Mouse (Mus musculus) heart, embryonic 15.5 days (tissue): ENCODE measurements around the gene Ier5l. TPM values are rescaled to one million over a fixed set of nuclear protein-coding genes. Genes with fewer than 3 reads are reported as not detected.

ENCODE experiments used
- ATAC-seq: fragments of 200-750 bp; cut with Nextera tagmentation; replicated peaks from 2 replicates; pipeline ENCODE4 v1.8.0; 2017; ENCODE audit warnings: low read depth, moderate TSS enrichment; ENCODE audit not compliant: insufficient number of reproducible peaks, insufficient read depth, low FRiP score
- H3K27ac ChIP-seq: fragments of 300-500 bp; sonication (generic); 2 replicates; pipeline ENCODE4 v1.5.1; 2015; ENCODE audit warnings: mild to moderate bottlenecking, inconsistent platforms
- H3K27me3 ChIP-seq: fragments of 300-500 bp; sonication (generic); 2 replicates; pipeline ENCODE4 v1.6.1; 2015; ENCODE audit warnings: inconsistent platforms
- H3K36me3 ChIP-seq: fragments of 300-500 bp; sonication (generic); 2 replicates; pipeline ENCODE4 v1.6.1; 2015; ENCODE audit warnings: mild to moderate bottlenecking, inconsistent platforms
- H3K4me1 ChIP-seq: fragments of 300-500 bp; sonication (generic); replicated peaks from 2 replicates; pipeline ENCODE4 v1.6.1; 2015; ENCODE audit warnings: inconsistent platforms
- H3K4me2 ChIP-seq: fragments of 300-500 bp; sonication (generic); 2 replicates; pipeline ENCODE4 v1.6.1; 2015; ENCODE audit warnings: inconsistent platforms, mild to moderate bottlenecking, moderate library complexity
- H3K4me3 ChIP-seq: fragments of 300-500 bp; sonication (generic); 2 replicates; pipeline ENCODE4 v1.5.1; 2015; ENCODE audit warnings: mild to moderate bottlenecking, inconsistent platforms
- H3K9ac ChIP-seq: fragments of 300-500 bp; sonication (generic); 2 replicates; pipeline ENCODE4 v1.6.1; 2015; ENCODE audit warnings: mild to moderate bottlenecking, inconsistent platforms
- H3K9me3 ChIP-seq: fragments of 300-500 bp; sonication (generic); replicated peaks from 2 replicates; pipeline ENCODE4 v1.6.1; 2016; ENCODE audit warnings: inconsistent platforms
- WGBS: fragments of 180-500 bp; shearing (Covaris S2); methylation state at CpG from one replicate; pipeline ENCODE4 v1.1.7; 2015; ENCODE audit warnings: mixed read lengths; 5-methylcytosine and 5-hydroxymethylcytosine counted together
- polyA plus RNA-seq: library from polyadenylated mRNA; unstranded; fragments of >200 nt; fragmentation: Nextera tagmentation; extraction: Ambion mirVana; gene quantifications from 2 replicates; pipeline ENCODE4 v1.2.1, GENCODE M21; 2015

The Ier5l gene
- polyA plus RNA-seq: 1.7 and 2.0 TPM in 2 replicates

DNA sequence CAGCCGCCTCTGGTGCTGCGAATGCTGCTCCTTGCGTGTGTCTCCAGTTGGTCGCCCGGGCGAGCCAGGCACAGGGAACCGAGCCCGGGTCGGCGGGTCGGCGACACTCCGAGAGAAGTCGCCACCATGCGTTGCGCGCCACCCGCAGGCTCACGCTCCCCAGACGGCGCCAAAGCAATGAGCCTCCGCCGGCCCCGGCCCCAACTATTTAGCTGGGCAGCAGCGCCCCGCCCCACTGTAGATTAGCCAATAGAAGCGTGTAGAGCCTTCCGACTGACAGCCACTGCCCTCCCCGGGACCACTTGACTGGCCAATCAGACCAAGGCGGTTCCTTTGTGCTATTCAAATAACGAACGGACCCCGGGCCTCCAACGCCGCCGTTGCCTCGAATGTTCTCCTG lies at the start of gene Ier5l:
Gene Ier5l, minus strand, starts transcription at position 181 of the 400 bp plus-strand sequence.
- Histone ChIP-seq H3K4me2 (peak within 1 kb of the TSS; percentile 93), H3K4me1 (peaks cover 29% of the 10 kb centered on the region), H3K4me3 (peak within 1 kb of the TSS; percentile 88), H3K9me3 (no peaks in the 10 kb centered on the region), H3K27ac (peak within 1 kb of the TSS; percentile 93), H3K9ac (peak within 1 kb of the TSS; percentile 91), H3K36me3 (no peaks in the 10 kb centered on the region), H3K27me3 (peaks cover 10% of the 10 kb centered on the region; the same call in 1 of the 2 replicates)
- WGBS: under 1% methylated on average over 37 of the region's 37 CpGs
- peak; percentile 89 for ATAC-seq

DNA sequence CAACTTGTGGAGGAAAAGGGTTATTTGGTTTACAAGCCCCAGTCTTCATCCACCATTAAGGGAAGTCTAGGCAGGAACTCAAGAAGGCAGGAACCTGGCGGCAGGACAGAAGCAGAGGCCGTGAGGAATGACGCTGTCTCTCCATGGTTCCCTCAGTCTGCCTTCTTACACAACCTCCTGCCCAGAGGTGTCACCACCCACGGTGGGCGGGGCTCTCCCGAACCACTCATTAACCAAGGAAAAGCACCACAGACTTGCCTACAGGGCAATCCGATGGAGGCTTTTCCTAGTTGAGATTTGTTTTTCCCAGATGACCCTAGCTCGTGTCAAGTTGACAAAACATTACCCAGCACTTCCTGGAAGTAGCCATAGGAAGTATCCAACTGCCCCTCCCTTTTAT lies 49.7 kb upstream of the Ier5l start:
- no peak for ATAC-seq
- WGBS: 71% methylated on average over 8 of the region's 8 CpGs
- H3K4me3 ChIP-seq: no peak overlapping the region

DNA sequence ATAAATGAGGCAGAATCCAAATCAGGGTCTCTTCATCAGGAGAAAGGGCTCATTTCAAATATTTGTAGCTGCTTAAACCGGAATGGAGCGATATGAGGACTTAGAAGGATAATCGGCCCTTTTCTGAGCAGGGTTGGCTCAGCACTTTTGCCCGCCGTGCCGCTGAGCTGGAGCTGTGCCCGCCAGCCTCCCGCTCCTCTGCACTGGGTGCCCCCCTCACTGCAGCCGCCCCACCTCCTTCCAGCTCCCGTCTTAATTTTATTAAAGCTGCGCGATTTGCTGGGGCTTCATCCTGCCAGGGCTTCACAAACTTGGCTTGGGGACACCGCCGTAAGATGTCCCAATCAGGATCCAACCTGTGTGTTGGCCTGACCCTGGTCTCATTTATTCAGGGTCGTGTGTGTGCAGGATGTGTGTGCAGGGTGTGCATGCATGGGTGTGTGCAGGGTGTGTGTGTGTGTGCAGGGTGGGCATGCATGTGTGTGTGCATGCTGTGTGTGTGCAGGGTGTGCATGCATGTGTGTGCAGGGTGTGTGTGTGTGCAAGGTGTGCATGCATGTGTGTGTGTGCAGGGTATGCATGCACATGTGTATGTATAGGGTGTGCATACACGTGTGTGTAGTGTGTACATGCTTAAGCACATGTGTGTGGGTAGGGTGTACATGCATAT lies 36.8 kb upstream of the Ier5l start:
- Histone ChIP-seq H3K36me3 (no peaks in the 10 kb centered on the region), H3K4me2 (no peak overlapping the region), H3K9me3 (no peaks in the 10 kb centered on the region), H3K27me3 (no peaks in the 10 kb centered on the region), H3K4me3 (no peak overlapping the region), H3K9ac (no peak overlapping the region), H3K27ac (no peak overlapping the region), H3K4me1 (peaks cover 4% of the 10 kb centered on the region)
- ATAC-seq: no peak
- WGBS: 63% methylated on average over 16 of the region's 16 CpGs

More for the DNA sequence above, 49.7 kb upstream of the Ier5l start:
- H3K9me3 ChIP-seq: no peaks in the 10 kb centered on the region
- H3K9ac ChIP-seq: no peak overlapping the region
- peaks cover 13% of the 10 kb centered on the region for H3K4me1 ChIP-seq
- no peaks in the 10 kb centered on the region for H3K36me3 ChIP-seq
- no peak overlapping the region for H3K27ac ChIP-seq
- H3K4me2 ChIP-seq: no peak overlapping the region
- no peaks in the 10 kb centered on the region for H3K27me3 ChIP-seq

DNA sequence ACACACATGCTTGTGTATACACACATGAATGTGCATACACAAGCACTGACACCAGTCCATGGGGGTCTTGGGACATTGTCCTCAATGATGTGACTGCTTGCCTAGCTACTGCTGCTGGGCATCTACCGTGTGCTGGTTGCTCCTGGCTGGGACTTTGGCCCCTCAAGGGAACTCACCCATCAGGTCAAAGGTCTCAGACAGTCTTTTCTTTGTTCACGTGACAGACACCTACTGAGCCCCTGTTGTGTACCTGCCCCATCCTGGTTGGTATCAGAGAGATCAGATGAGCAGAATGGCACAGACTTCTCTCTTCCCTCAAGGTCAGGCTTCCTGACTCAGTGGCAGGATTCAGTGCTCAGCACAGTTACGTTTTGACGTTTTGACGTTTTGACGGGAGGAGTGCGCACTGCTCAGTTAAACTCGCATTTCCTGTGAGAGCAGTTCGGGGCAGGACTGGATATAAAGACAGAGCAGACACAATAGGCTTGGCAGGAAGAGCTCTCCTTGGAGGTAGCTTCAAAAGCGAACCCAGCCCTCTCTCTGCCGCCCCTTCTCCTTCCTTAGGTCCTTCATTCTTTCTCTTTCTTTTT lies 33.2 kb upstream of the Ier5l start:
- WGBS: 49% methylated on average over 11 of the region's 11 CpGs
- Histone ChIP-seq H3K27ac (no peak overlapping the region), H3K4me2 (no peak overlapping the region), H3K9me3 (no peaks in the 10 kb centered on the region), H3K4me1 (peaks cover 14% of the 10 kb centered on the region), H3K9ac (no peak overlapping the region), H3K27me3 (no peaks in the 10 kb centered on the region), H3K4me3 (no peak overlapping the region), H3K36me3 (no peaks in the 10 kb centered on the region)
- no peak for ATAC-seq

DNA sequence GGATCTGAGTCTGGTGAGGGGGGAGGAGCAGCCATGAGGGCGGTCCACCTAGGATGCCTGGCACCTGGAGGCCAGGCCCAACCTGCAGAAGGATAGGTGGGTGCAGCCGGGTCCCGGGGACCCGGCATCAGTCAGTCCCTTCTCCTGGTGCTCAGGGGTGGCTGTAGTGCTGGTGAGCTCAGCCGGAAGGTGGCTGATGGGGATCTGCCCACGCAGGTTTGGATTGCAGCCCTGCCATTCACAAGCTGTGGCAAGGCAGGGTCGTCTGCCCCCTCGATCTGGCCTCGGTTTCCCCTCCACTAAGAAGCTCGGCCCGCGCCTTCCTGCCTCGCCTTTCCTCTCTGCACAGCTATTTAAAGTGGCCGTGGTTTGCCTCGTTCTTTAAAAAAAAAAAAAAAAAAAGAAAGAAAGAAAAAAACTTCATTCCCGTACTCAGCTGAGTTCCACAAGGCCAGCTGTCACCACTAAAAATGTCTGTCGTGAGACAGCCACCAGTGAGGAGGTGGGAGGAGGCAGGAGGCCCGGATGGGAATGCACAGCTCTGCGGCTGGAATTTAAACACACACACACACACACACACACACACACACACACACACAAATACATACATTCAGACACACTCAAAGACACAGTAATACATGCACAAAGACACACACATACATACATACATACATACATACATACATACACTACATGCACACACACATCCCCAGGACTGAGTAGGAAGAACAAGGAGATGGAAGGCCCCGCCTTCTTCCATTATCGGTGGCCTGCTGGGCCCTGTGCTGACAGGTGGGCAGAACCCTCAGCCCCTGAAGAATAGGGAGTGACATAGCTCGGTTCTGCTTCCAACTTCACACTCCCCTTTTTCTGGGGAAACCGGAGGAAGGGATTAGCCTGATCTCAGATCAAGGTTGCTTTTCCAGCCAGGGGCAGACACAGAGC lies 29.9 kb upstream of the Ier5l start:
- H3K27ac ChIP-seq: peak overlapping the region; percentile 28; the same call in 1 of the 2 replicates
- H3K27me3 ChIP-seq: no peaks in the 10 kb centered on the region
- H3K4me2 ChIP-seq: no peak overlapping the region
- WGBS: 31% methylated on average over 23 of the region's 23 CpGs
- no peak overlapping the region for H3K4me3 ChIP-seq
- peaks cover 14% of the 10 kb centered on the region for H3K4me1 ChIP-seq
- 0 out of 2 replicates have a peak overlapping the region, but pooled peaks have one; percentile 12 for H3K9ac ChIP-seq
- H3K36me3 ChIP-seq: no peaks in the 10 kb centered on the region
- no peak for ATAC-seq
- H3K9me3 ChIP-seq: no peaks in the 10 kb centered on the region; the same call in 1 of the 2 replicates

DNA sequence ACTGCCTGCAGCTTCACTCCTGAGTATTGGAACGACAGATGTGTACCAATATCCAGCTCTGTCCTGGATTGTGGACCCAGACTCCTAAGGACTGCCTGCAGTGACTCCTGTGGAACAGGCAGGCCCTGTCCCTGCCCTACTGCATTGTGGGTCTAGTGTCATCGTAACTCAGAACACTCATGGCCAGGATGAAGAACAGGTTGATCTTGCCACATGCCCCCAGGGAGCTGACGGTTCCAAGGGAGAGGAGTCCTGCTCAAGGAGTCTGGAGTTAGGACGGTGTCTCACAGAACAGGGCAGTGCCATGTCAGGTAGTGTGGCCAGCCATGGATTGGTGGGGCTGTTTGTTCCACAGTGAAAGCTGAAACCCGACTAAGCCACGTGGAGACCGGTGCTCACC lies 27.7 kb upstream of the Ier5l start:
- peaks cover 14% of the 10 kb centered on the region for H3K4me1 ChIP-seq
- no peaks in the 10 kb centered on the region; the same call in 1 of the 2 replicates for H3K9me3 ChIP-seq
- H3K9ac ChIP-seq: no peak overlapping the region
- ATAC-seq: no peak; the same call in 1 of the 2 replicates
- 75% methylated on average over 7 of the region's 7 CpGs for WGBS
- H3K4me3 ChIP-seq: no peak overlapping the region
- no peak overlapping the region for H3K4me2 ChIP-seq
- no peaks in the 10 kb centered on the region for H3K27me3 ChIP-seq
- H3K36me3 ChIP-seq: no peaks in the 10 kb centered on the region
- H3K27ac ChIP-seq: no peak overlapping the region

DNA sequence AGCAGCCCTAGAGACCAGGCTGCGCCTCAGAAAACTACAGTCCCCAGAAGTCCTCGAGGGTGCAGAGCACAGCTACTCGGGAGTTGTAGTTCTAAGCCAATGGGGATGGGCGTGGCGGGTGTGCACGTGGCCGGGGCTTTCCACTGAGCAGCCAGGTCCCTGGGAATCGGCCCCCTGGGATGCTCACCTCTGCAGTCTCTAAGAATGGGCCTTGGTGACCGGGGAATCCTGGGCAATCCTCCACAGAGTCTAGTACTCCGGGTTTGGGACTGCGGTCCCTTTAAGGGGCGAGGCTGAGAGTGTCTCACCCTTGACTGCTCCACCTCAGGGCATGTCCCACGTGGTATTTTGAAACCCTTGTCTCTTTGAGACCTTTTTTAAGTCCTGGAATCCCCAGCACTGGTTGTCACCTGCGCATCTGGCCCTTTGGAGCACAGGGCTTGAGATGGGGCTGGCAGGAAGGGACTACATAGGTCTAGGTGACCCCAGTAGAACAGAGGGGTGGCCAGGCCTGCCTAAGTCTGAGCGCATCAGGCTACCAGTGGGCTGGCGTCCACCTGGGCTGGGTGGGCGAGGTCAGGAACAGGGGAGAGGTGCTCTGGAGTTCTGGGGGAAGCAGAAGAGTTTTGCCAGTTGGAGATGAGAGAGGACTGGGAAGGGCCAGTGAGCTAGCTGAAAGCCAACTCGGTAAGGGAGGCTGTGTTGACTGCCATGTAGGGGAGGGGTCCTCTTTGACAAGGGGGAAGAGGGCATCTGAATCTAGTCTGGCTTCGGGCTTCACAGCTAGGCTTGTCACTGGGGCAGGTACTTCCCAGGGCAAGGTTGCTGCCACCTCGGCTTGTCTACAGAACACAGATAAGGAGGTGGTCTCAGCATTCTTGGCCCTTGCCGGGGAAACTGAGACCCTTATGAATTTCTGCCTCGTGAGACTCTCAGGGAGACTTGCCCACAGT lies 22.2 kb upstream of the Ier5l start:
- no peaks in the 10 kb centered on the region; the same call in 1 of the 2 replicates for H3K9me3 ChIP-seq
- H3K4me1 ChIP-seq: peaks cover 9% of the 10 kb centered on the region
- no peaks in the 10 kb centered on the region for H3K27me3 ChIP-seq
- peak; percentile 90 for ATAC-seq
- H3K4me3 ChIP-seq: peak overlapping the region; percentile 41
- 26% methylated on average over 22 of the region's 22 CpGs for WGBS
- 0 out of 2 replicates have a peak overlapping the region, but pooled peaks have one; percentile 16 for H3K27ac ChIP-seq
- no peak overlapping the region for H3K9ac ChIP-seq
- H3K36me3 ChIP-seq: no peaks in the 10 kb centered on the region
- H3K4me2 ChIP-seq: peak overlapping the region; percentile 67

DNA sequence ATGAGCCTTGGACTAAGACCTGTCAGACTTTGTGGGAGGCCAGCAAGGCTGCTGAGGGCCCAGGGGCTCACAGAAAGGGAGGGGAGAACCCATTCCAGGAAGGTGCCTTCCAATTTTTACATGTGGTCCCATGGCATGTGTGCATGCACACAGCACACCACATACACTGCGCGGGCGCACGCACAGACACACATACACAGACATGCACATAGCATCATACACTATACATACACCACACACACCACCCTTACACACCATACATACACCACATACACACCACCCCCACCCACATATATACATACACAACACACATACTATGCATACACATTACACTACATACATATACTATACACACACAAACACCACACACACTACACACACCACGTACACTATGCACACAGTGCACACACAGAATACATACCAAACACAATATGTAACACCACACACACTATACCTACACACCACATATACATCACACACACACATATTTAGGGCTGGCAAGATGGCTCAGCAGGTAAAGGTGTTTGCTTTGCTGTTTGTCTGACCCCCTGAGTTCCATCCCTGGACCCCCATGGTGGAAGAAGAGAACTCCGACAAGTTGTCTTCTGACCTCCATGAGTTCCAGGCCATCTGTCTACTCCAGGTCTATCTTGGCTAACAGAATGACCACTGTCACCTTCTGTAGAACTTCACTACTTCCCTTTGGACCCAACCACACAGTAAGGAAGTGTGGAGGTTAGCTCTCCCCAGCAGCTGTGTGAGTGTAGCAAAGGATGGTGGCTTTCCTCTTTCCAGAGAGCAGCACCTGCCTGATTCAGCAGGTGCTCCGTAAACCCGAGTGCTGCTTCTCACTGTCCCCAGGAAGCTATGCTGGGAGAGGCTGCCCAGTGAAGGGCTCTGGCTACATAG lies 21.2 kb upstream of the Ier5l start:
- Histone ChIP-seq H3K4me2 (peak overlapping the region; percentile 67), H3K4me1 (peaks cover 9% of the 10 kb centered on the region), H3K27ac (no peak overlapping the region), H3K9me3 (no peaks in the 10 kb centered on the region; the same call in 1 of the 2 replicates), H3K36me3 (no peaks in the 10 kb centered on the region), H3K27me3 (no peaks in the 10 kb centered on the region), H3K4me3 (no peak overlapping the region), H3K9ac (no peak overlapping the region)
- WGBS: 79% methylated on average over 8 of the region's 8 CpGs
- no peak for ATAC-seq

DNA sequence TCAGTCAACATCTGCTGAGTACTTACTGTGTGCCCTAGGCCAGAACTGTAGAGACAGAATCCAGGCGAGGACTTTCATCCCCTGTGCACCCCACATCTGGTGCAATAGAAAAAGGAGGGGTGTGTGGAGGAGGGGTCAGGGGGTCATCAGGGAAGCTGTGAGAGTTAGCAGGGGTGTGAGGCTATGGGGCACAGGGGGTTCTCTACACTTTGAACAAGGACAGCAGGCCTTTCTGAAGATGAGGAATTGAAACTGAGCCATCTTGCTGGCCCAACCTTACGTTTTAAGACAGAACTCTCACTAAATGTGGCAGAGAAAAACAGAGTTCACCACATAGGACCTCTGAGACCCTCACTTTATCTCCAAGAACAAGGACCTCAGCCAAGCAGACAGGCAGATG lies 16.4 kb upstream of the Ier5l start:
- H3K36me3 ChIP-seq: no peaks in the 10 kb centered on the region
- WGBS: 75% methylated on average over 2 of the region's 2 CpGs

DNA sequence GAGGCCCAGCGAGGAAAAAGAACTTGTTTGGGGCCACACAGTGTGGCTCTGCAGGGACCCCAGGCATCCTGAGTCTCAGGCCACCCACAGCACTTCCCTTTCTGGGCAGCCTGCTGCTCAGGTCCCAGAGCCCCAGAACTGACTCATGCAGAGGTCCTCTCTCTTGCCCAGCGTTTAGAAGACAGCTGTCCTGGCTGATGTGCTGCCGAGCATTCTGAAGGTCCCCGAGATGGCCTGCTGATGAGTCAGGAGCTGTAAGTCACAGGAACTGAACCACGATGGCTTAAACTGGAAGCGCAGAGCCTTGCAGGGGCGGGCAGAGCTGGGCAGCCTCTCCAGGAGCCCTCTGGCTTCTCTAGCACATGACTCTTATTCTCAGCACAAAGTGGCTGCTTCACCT lies 13.6 kb upstream of the Ier5l start:
- no peak overlapping the region for H3K27ac ChIP-seq

More for the DNA sequence above, 16.4 kb upstream of the Ier5l start:
- Histone ChIP-seq H3K27ac (no peak overlapping the region), H3K9ac (no peak overlapping the region), H3K4me3 (no peak overlapping the region), H3K9me3 (no peaks in the 10 kb centered on the region), H3K4me2 (no peak overlapping the region), H3K27me3 (no peaks in the 10 kb centered on the region), H3K4me1 (no peaks in the 10 kb centered on the region)
- ATAC-seq: no peak

More for the DNA sequence above, 13.6 kb upstream of the Ier5l start:
- H3K9ac ChIP-seq: no peak overlapping the region
- no peaks in the 10 kb centered on the region for H3K4me1 ChIP-seq
- H3K4me2 ChIP-seq: no peak overlapping the region
- no peak for ATAC-seq
- no peak overlapping the region for H3K4me3 ChIP-seq
- 24% methylated on average over 7 of the region's 7 CpGs for WGBS
- no peaks in the 10 kb centered on the region for H3K9me3 ChIP-seq
- no peaks in the 10 kb centered on the region for H3K36me3 ChIP-seq
- no peaks in the 10 kb centered on the region for H3K27me3 ChIP-seq
